Mouse (Mus musculus): ENCODE measurements around the gene Fchsd2.

GRCm38 (mm10) chr7:101293138-101293537 is 200.5 kb downstream of the Fchsd2 start:
- no peak for TF ChIP-seq POLR2A (IDR thresholded peaks at IDR 0.05; ENCODE audit: borderline replicate concordance, low read depth, low read length)
- no peak for TF ChIP-seq CTCF (IDR thresholded peaks at IDR 0.05; ENCODE audit: low read depth, low read length)

Data from bone marrow macrophage, adult 2 months (primary cell).